Mouse (Mus musculus) embryonic facial prominence, embryonic 10.5 days (tissue): ENCODE results near the gene Zfand4. TPM values are rescaled to one million over a fixed set of nuclear protein-coding genes. Genes with fewer than 3 reads are reported as not detected.

Experiments
- polyA plus RNA-seq: library from polyadenylated mRNA; unstranded; fragments of >200 nt; fragmentation: Nextera tagmentation; extraction: Ambion mirVana; gene quantifications from 2 replicates; pipeline ENCODE4 v1.2.1, GENCODE M21; 2016

Zfand4 gene
- polyA plus RNA-seq, 1 experiment from 2014 or later: 7.6 TPM

Other genes starting within 250 kb of the Zfand4 start
- gene Tmcc1, start 70.7 kb upstream of the Zfand4 start, polyA plus RNA-seq: 15.4 and 15.5 TPM in 2 replicates
- 51.3 and 54.5 TPM in 2 replicates for gene Washc2, start 56.2 kb upstream of the Zfand4 start, polyA plus RNA-seq
- gene March8, start 73.8 kb downstream of the Zfand4 start, polyA plus RNA-seq: 24.7 and 26.5 TPM in 2 replicates
- gene Alox5, start 197.0 kb downstream of the Zfand4 start, polyA plus RNA-seq: 0.68 and 0.93 TPM in 2 replicates
- gene Olfr211, start 224.9 kb downstream of the Zfand4 start, polyA plus RNA-seq: not detected in 2 replicates
- not detected in 2 replicates for gene Olfr212, start 242.3 kb downstream of the Zfand4 start, polyA plus RNA-seq